Mouse (Mus musculus): ENCODE results near the gene Hemk1.

- TF ChIP-seq NRF1 (IDR thresholded peaks at IDR 0.05; ENCODE audit: low read depth, low read length) (no peak), CTCF (conservative IDR thresholded peaks at IDR 0.05 in 1 of 2, IDR thresholded peaks at IDR 0.05 in 1 of 2; ENCODE audit: low read depth in 2 of 2, low read length in 2 of 2) (no peak), KAT2A (IDR thresholded peaks at IDR 0.05; ENCODE audit: insufficient replicate concordance, low read length) (no peak), USF1 (IDR thresholded peaks at IDR 0.05; ENCODE audit: low read depth, low read length) (no peak), POLR2AphosphoS2 (IDR thresholded peaks at IDR 0.05; ENCODE audit: low read depth, low read length) (no peak), EP300 (IDR thresholded peaks at IDR 0.05; ENCODE audit: low read length) (no peak), HCFC1 (IDR thresholded peaks at IDR 0.05; ENCODE audit: low read depth, low read length) (no peak), RAD21 (IDR thresholded peaks at IDR 0.05; ENCODE audit: low read depth, low read length) (no peak), MYC (IDR thresholded peaks at IDR 0.05; ENCODE audit: low read depth, low read length) (no peak), BHLHE40 (IDR thresholded peaks at IDR 0.05; ENCODE audit: low read depth, low read length) (0 out of 2 replicates have a peak, but pooled peaks have one; percentile 8), POLR2A (IDR thresholded peaks at IDR 0.05; ENCODE audit: low read depth, low read length) (0 out of 2 replicates have a peak, but pooled peaks have one; percentile 19)
Measured at GRCm38 (mm10) chr9:107279378-107280321, 58.5 kb downstream of the Hemk1 start.
